Mouse (Mus musculus): ENCODE results near the gene 4933430I17Rik.
"Not testable (repeated sequence)": the region's sequence is repeated elsewhere in the genome, so short reads cannot be mapped to it uniquely, and the experiment has no call there.

Gene 4933430I17Rik

DNA sequence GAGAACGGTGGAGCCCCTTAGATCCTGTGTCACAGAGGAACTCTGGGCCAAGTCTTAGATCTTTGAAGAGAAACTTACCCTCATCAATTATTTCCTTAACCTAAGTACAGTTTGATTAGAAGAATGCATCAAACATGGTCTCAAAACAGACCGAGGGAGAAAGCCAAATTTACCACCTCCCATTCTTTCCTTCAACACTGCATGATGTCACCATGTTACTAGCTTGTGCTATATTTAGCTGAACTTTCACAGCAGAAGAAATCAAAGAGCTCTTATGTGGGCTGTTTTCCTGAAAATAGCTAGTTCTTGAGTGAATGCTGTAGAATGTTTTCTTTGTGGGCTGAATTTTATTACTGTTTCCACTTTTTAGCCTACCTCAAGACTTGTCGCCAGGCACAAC is 32.3 kb downstream of the 4933430I17Rik start:
- DNase-seq = no peak

DNA sequence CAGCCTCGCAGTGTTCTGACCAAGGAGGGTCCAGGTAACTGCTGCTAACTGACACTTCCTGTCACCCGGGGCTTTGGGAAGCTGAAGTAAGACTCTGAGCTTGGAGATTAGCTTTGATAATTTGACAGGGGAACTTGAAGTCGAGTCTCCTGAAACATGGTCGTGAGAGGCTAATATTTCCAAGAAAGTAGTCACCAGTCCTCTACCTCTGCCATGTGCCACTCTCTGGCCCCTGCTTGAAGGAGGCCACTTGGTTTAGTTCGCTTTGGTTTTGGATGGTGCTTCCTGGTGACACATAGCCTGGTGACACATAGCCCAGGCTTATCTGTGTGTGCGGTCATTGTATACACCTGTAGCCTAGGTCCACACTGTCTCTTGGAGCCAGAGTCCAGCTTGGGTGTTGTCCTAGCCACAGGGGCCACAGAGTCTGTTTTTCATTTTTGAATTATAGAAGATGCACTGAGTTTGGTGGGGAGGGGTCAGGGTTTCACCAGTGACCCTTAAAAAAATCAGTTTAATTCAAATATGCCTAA is 34.7 kb downstream of the 4933430I17Rik start, which contains the start of gene Rgs3:
Rgs3 (plus strand) TSS at position 51 of the 533 bp plus-strand sequence.
- DNase-seq = no peak

DNA sequence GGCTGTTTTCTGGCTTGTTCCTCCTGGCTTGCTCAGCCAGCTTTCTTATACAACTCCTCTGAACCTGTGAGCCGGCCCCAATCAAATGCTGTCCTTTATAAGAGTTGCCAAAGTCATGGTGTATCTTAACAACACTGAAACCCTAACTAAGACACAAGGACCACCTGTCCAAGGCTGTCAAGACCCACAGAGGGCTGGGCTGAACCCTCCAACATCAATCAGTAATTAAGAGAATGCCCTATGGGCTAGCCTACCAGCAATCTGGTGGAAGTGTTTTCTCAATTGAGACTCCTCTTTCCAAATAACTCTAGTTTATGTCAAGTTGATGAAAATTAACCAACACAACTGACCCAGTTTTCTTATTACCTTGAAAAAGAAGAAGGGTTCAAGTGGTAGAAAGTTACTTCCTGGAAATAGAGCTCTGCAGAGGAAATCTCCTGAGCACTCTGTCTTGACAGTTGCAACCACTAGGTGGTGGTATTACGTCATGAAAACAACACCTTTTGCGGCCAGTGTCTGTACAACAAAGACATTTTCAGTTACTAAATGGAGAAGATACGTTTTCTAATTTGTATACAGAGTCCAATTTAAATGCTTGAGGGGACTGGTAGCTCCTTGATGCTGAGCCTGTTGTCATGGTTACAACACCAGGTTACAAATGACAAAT is 35.9 kb downstream of the 4933430I17Rik start:
- peak; percentile 35 to 85 for DNase-seq

DNA sequence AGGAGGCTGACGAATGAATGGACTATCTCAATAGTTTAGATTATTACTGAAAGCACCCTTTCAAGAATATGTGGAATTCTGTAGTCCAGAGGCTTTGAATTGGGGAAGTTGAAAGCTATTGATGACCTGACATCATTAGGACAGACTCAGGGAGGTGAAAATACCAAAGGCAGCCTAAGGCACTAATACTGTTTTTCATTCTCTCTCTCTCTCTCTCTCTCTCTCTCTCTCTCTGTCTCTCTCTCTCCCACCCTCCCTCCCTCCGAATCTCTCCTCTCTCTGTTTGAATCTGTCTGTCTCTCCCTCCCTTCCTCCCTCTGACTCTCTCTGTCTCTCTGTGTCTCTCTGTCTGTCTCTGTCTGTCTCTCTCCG is 36.4 kb downstream of the 4933430I17Rik start:
- no peak for DNase-seq

DNA sequence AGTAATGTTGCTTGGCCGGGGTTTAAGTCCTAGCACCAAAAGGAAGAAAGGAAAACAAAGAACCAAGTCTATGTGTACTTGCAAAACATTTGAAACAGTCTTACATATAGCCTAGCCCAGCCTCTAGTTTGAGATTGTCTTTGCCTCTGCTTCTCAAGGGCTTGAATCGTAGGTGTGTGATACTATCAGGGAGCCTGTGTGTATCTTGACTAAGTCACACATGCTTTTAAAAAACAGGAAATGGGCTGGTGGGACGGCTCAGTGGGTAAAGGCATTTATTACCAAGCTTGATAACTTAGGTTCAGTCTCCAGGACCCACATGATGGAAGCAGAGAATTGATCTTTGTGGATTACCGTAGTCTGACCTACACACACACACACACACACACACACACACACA is 36.8 kb downstream of the 4933430I17Rik start:
- DNase-seq = no peak

DNA sequence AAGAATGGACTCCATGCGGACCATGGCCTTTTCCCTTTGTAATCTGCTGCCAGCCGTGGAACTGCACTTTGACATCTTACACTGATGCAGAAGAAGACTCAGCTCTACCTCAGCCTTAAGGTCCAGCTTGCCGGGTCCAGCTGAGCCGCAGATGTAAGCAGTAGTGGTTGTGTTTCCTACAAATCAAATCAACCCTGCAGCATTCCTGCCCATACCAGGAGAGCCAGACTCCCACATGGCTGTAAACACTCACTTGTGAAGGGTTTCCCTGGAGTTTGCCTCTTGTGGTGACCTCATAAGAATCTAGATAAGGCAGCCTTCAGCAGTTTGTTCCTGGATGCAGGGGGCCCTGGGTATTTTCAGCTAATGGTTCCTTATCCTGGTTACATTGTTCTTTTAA is 41.4 kb downstream of the 4933430I17Rik start:
- DNase-seq = peak in 1 of 2 experiments; percentile 27

DNA sequence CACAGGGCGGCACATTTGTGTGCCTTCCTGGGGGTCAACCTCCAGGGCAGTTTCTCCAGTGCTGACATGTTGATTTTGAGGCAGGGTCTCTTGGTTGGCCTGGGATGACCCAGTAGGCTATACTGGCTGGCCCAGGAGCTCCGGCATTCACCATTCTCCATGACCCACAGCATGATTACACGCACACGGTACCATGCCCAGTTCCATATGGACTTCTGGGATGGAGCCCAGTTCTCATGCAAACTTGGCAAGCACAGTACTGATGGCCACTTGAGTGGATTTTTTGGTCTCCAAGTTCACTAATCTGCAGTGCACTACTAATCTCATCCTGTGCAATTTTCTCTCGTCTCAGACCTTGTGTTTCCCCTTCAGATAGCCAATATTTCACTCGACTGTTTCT is 42.5 kb downstream of the 4933430I17Rik start:
- no peak for DNase-seq

DNA sequence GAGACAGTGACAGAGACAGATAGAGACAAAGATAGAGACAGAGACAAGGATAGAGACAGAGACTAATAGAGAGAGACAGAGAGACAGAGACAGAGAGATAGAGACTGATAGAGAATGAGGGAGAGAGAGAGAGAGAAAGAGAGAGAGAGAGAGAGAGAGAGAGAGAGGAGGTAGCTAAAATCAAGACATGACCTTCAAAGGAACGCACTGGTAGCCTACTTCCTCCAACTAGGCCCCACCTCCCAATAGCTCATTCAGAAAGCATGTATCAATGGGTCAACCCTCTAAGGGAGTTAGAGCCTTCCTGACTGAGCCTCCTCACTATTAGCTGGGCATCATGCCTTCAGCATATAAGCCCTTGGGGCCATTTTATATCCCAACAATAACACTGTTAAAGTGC is 43.2 kb downstream of the 4933430I17Rik start:
- no peak for DNase-seq

DNA sequence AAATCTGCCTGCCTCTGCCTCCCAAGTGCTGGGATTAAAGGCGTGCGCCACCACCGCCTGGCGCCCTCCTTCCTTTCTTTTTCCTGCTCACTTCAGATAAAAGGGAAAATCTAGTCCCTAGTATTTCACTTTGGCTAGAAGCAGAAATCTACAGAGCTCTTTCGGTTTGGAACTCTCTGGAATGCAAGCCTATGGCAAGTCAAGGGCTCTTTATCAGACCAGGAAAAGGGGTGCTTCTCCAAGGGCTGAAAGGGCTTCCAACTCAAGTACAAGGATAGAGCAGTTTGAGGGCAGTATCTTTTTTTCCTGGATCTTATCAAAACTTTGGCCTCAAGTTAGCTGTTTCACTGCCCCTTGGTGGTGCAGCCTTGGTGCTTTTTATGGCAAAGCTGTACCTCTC is 44.4 kb downstream of the 4933430I17Rik start:
- no peak for DNase-seq

DNA sequence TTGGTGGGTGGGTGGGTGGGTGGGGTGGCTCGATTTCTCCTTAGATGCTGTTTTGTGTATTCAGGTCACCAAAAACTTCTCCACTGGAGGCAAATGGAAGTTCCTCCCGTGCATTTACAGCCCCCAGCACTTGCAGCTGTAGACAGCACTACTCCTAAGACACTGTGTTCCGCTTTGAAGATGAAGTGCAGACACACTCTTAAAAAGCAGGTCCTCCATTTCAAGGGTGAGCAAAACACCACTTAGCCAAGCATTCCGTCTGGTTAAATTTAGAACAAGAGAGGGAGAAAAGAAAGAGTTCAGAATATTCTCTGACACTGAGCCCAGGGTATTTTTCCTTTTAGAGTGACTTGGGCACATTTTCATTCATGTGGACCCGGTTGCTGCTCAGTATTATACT is 44.9 kb downstream of the 4933430I17Rik start:
- no peak for DNase-seq

DNA sequence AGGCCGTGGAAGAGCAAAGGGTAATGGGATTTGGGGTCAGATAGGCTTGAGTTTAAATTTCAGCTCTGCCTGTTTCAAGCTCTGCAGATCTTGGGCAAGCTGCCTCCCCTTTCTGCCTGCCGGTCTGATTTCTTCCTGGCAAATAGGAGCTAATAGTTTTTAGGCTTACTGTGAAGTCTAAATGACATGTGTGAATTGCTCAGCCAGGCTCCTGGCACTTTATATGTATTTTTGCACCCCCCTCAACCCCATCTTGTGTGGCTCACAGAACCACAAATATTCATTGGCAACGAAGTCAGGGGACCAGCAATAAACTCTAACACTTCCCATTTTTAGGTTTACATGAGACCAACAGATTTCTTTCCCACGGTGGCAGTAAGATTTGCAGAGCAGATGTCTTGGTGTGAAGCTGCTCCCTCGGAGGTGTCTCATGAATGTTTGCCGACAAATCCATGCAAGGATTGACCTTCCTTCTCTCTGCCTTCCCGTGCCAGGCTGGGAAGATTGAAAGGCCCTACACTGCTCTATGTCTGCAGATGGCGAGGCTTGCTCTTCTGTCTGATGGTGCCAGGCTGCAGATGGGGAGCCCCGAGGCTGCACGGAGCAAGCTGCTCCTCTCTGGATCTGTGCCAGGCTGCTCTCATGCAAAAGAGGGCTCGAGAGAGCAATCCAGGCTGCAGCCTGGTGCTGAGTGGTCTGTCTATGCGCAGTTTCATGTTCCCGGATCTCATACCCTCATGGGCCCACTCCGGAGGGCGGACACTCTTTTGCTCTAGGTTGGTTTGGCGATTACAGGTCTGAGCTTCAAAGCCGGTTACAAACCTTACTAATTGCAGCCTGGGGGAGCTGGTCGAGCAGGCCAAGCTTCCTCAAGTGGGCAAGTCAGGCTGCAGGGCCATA is 57.4 kb downstream of the 4933430I17Rik start:
- peak; percentile 35 to 54 for DNase-seq

DNA sequence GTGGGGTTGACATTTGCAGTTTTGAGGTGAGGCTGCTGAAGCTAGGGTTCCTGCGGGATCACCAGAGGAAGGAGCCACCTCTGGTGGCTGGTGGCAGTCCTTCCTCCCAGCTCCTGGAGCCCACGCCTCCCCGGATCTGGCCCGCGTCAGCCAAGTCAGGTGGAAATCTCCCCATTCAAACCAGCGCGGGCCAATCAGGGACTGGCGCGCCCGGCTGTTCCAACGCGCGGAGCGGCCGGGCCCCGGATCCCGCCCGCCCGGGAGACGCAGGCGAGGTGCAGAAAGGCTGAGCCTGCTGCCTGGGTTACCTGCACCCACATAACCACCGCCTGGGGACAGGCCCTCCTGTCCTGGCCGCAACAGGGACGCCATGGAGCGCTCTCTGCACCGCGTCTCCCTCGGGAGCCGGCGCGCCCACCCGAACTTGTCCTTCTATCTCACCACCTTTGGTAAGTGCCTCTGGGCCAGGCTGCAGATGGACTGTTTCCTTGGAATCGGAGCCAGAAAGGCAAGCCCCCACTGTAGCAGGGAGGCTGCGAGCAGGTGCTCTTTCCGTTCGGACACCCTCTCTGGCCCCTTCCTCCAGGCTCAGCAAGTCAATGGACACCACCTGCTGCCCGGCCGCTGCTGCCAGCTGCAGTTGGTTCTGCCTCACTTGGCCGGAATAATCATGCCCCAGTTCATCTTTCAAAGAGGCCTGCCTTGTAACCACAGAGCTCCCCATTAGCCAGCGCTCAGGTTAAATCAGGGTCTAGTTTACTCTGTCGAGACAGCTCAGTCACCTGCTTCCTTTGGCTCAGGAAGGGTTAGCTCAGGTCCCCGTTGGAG is 58.3 kb downstream of the 4933430I17Rik start:
- peak; percentile 63 to 69 for DNase-seq

DNA sequence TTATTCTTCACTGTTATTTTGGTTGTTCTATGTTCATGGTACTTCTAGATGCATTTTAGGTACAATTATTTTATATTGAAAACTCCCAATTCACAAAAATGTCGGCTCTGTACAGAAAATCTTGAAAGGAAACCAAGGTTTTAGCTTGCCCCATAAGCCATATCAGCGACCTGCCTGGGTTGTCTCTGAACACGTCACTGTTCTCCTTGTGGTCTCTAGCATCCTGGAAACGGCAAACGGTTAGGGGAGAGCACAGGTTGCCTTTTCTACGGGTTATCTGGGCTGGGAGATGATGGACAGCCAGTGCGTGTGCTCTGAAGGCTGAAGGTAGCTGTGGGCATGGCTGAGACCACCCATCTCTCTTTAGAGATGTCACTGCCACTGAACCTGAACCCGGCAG is 61.9 kb downstream of the 4933430I17Rik start:
- no peak for DNase-seq

DNA sequence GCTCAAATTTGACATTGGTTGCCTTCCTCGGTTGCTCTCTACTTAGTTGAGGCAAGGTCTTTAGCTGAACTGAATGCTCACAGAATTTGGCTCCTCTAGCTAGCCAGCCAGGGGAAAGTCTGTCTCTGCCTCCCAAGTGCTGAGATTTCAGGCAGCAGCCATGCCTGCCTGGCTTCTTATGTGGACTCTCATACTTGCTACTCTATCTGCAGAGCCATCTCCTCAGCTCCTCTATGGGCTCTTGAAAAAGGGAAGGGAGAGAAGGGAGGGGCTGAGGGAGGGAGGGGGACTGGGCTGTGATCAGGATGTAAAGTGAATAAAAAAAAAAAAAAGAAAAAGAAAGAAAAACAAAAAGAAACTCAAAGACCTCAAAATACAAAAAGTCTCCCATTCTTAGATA is 65.7 kb downstream of the 4933430I17Rik start:
- no peak for DNase-seq

DNA sequence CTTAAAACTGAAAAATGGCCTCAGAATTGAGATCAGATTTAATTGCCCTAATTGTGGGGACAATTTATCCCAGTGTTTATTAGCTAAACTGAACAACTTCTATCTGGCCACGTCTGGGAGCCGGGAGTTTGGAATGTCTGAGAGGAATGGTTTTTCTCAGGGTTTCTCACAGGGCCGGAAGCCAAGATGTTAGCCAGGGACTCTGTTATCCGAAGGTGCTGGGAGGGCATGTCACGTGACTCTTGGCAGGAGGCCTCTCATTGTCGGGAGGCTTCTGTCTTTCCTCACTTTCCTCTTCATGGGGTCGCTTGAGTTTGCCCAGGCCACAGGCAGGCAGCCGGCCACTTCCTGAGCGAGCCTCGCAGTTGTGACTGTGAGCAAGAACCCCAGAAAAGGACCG is 66.2 kb downstream of the 4933430I17Rik start:
- DNase-seq = peak; percentile 43 to 53

DNA sequence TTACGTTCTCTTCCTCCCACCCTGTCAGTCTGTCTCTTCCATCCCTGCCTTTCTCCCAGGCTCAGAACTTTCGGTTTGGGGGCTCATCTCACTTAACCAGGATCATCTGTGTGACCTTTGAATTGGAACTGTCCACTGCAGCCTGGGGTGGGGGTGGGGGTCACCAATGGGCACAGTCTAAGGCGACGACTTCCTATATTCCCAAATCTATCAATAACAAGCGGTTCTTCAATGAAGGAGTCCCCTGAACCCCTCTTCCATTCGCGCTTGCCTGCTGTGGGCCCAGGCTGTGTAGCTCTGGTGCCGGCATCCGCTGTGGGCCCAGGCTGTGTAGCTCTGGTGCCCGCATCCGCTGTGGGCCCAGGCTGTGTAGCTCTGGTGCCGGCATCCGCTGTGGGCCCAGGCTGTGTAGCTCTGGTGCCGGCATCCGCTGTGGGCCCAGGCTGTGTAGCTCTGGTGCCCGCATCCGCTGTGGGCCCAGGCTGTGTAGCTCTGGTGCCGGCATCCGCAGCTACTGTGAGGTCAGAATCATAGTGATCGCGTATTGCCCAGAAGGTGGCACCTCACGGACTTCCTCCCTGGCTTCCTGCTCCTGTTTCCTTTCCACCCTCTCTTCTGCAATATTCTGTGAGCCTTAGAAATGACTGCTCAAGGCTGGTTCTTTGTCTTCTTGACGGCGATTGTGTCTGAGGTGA is 68.5 kb downstream of the 4933430I17Rik start:
- DNase-seq = not testable (repeated sequence)

DNA sequence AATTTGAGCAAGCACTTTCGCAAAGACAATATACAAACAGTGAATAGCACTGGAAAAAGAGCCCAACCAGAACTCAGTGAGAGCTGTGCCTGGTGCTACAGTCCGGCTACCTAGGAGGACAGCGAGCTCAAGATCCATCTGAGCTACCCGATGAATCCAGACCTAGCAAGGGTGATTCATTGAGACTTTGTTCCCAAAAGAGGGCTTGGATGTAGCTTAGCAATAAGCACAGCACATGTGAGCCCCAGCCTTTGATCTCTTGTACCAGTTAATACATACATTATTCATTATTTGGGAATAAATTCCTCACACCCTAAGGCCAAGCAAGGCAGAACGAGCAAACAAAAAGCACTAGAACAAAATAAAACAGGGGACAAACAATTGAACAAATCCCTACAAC is 69.3 kb downstream of the 4933430I17Rik start:
- DNase-seq = no peak

DNA sequence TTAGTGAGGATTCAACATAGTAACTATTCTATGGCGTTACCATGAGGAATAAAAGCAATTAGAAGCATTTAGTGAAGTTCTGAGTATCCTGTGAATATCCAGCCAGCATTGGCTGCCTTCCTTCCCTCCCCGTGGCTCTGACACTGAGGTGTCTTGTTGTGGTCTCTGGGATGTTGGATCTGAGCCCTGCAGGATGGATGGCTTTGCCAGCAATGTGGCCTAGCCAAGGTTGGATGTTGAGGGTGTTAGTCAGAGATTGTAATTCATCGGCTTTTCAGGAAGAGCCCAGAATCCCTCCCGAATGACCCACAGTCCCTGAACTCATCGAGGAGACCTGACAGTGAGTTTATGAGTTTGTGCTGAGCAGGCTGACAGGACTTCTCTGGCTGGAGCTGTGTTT is 70.9 kb downstream of the 4933430I17Rik start:
- DNase-seq = no peak
